Mouse (Mus musculus): ENCODE results near the gene Dusp5. TPM values are rescaled to one million over a fixed set of nuclear protein-coding genes. Genes with fewer than 3 reads are reported as not detected.
"Not testable (repeated sequence)": the region's sequence is repeated elsewhere in the genome, so short reads cannot be mapped to it uniquely, and the experiment has no call there.

The Dusp5 gene
- total and polyA plus RNA-seq, 2 experiments from 2014 or later, result 9.6 to 20.8 TPM

DNA sequence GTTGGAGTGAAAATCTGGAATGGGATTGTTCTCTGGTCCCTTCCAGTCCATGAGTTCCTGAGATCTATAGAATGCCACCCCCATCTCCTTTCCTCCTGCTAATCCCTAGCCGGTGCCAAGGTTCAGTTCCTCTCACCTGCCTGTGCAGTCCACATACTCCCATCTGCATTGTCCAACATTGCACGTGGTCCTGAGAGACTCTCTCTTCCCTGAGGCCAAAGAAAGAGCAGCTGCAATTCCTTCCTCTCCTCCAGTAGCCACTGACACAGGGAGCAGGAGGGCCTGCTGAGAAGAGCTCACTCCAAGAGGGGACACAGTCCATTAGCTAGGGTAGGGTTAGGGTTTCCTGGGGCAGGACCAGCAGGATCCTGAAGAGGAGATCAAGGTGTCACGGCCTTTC is 31.0 kb upstream of the Dusp5 start:
- Histone ChIP-seq H3K4me3 (ENCODE audit: low read depth, low read length) (no peak overlapping the region), H3K4me2 (ENCODE audit: low read depth, low read length) (no peak overlapping the region), H3K9ac (replicated peaks; ENCODE audit: low read depth, low read length) (no peak overlapping the region), H3K36me3 (replicated peaks; ENCODE audit: control insufficient read depth, insufficient read depth, low read length) (no peaks in the 10 kb centered on the region), H3K4me1 (ENCODE audit: control insufficient read depth, insufficient read depth) (peaks cover 23% of the 10 kb centered on the region), H3K27me3 (ENCODE audit: control insufficient read depth, insufficient read depth, low read length) (no peaks in the 10 kb centered on the region), H3K27ac (ENCODE audit: low read depth) (no peak overlapping the region), H3K9me3 (replicated peaks; ENCODE audit: control insufficient read depth, low read length) (no peaks in the 10 kb centered on the region)
- DNase-seq (ENCODE audit: low spot score) (no peak), ATAC-seq (ENCODE audit: insufficient read depth, low read depth) (no peak)
- TF ChIP-seq CTCF (IDR thresholded peaks at IDR 0.05; ENCODE audit: low read depth), result no peak
- TF ChIP-seq EP300 (IDR thresholded peaks at IDR 0.05; ENCODE audit: low read depth), result no peak
- WGBS, result 71% methylated on average over 3 of the region's 3 CpGs

DNA sequence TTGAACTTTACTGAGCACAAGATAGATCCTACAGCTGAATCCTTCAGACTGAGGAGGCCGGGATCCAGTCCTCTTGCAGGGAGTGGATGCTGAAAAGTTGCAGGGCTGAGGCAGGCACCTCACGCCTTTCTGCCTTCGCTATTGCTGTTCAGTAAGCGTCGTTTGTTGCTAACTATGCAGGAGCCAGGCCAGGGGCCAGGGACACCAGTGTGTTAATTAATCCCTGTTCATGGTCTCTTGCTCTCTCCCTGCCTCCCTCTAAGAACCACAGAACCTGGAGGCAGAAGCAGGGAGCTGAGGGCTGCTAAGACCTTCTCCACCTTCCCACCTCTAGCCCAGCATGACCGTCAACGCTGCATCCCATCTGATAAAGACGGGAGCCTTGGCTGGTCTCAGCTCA is 29.9 kb upstream of the Dusp5 start:
- 83% methylated on average over 8 of the region's 8 CpGs for WGBS
- ATAC-seq (ENCODE audit: insufficient read depth, low read depth), result no peak

DNA sequence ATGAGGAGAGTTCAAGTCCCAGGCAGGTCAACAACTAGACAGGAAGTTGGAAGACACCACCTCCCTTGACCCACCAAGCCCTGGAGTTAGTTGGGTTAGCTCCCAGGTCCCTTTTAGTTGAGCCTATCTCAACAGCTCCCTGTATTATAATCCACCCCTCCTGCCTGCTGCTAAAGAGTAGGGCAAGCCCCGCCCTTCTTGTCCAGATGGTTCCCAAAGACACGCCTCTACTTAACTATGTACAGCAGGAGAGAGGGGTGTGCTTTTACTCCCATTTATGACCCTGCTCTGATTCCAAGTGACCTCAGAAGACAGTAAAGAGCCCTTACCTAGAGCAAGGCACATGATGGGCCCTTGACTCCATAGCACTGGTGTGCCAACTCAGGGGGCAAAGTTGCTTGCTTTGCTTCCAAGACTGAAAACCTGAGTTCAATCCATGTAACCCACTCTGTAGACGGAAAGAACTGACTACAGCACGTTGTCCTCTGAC is 29.4 kb upstream of the Dusp5 start:
- Histone ChIP-seq H3K9me3 (replicated peaks; ENCODE audit: control insufficient read depth, low read length) (no peaks in the 10 kb centered on the region), H3K4me2 (ENCODE audit: low read depth, low read length) (no peak overlapping the region), H3K4me3 (ENCODE audit: low read depth, low read length) (no peak overlapping the region), H3K27me3 (ENCODE audit: control insufficient read depth, insufficient read depth, low read length) (no peaks in the 10 kb centered on the region), H3K9ac (replicated peaks; ENCODE audit: low read depth, low read length) (no peak overlapping the region), H3K4me1 (ENCODE audit: control insufficient read depth, insufficient read depth) (peaks cover 26% of the 10 kb centered on the region; the same call in 1 of the 2 replicates), H3K36me3 (replicated peaks; ENCODE audit: control insufficient read depth, insufficient read depth, low read length) (no peaks in the 10 kb centered on the region), H3K27ac (ENCODE audit: low read depth) (no peak overlapping the region)
- DNase-seq (ENCODE audit: low spot score), result no peak
- 90% methylated on average over 4 of the region's 4 CpGs for WGBS
- TF ChIP-seq CTCF (IDR thresholded peaks at IDR 0.05; ENCODE audit: low read depth) (no peak), EP300 (IDR thresholded peaks at IDR 0.05; ENCODE audit: low read depth) (no peak)
- ATAC-seq (ENCODE audit: insufficient read depth, low read depth), result no peak

More for the DNA sequence above, 29.9 kb upstream of the Dusp5 start:
- peaks cover 26% of the 10 kb centered on the region; the same call in 1 of the 2 replicates for H3K4me1 ChIP-seq (ENCODE audit: control insufficient read depth, insufficient read depth)
- H3K27ac ChIP-seq (ENCODE audit: low read depth), result no peak overlapping the region
- TF ChIP-seq CTCF (IDR thresholded peaks at IDR 0.05; ENCODE audit: low read depth) (no peak), EP300 (IDR thresholded peaks at IDR 0.05; ENCODE audit: low read depth) (no peak)
- H3K27me3 ChIP-seq (ENCODE audit: control insufficient read depth, insufficient read depth, low read length), result no peaks in the 10 kb centered on the region
- H3K9me3 ChIP-seq (replicated peaks; ENCODE audit: control insufficient read depth, low read length), result no peaks in the 10 kb centered on the region
- DNase-seq (ENCODE audit: low spot score), result no peak
- no peak overlapping the region for H3K9ac ChIP-seq (replicated peaks; ENCODE audit: low read depth, low read length)
- H3K4me2 ChIP-seq (ENCODE audit: low read depth, low read length), result no peak overlapping the region
- no peaks in the 10 kb centered on the region for H3K36me3 ChIP-seq (replicated peaks; ENCODE audit: control insufficient read depth, insufficient read depth, low read length)
- H3K4me3 ChIP-seq (ENCODE audit: low read depth, low read length), result no peak overlapping the region

DNA sequence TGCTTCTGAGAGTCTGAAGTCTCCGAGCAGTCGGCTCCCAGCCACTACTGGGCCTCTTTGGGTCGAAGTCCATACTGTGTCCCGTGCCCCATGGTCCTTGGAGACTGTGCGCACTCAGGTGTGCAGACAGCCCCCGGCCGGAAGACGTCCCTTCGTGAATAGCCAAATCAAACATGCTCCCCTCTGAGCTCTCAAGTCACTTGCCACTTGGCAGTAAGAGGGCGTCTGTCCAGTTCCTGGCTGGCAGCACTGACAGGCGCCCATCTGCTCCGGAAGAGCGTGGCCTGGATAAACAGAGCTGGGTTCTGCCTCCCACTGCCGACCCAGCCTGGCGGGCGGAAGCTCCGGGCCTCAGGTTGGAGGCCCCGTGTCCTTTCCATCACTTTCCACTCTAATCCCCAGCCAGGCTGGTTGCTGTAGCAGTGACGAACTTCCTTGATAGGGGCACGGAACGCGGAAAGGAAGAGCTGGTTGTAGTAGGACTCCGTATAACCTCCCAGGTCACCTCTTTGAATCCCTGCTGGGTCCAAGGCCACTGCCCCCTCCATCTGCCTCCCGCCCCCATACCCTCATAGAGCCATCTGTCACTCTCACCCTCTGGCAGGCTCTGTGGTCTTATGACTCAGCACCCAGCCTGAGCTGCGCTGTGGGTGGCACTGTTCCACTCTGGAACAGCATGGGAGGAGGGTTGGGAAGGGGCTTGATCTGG is 28.5 kb upstream of the Dusp5 start:
- Histone ChIP-seq H3K4me2 (ENCODE audit: low read depth, low read length) (no peak overlapping the region), H3K9ac (replicated peaks; ENCODE audit: low read depth, low read length) (no peak overlapping the region), H3K4me1 (ENCODE audit: control insufficient read depth, insufficient read depth) (peaks cover 30% of the 10 kb centered on the region), H3K36me3 (replicated peaks; ENCODE audit: control insufficient read depth, insufficient read depth, low read length) (no peaks in the 10 kb centered on the region), H3K9me3 (replicated peaks; ENCODE audit: control insufficient read depth, low read length) (no peaks in the 10 kb centered on the region), H3K4me3 (ENCODE audit: low read depth, low read length) (no peak overlapping the region), H3K27me3 (ENCODE audit: control insufficient read depth, insufficient read depth, low read length) (no peaks in the 10 kb centered on the region), H3K27ac (ENCODE audit: low read depth) (no peak overlapping the region)
- no peak for TF ChIP-seq EP300 (IDR thresholded peaks at IDR 0.05; ENCODE audit: low read depth)
- TF ChIP-seq CTCF (IDR thresholded peaks at IDR 0.05; ENCODE audit: low read depth), result no peak
- DNase-seq (ENCODE audit: low spot score), result no peak
- WGBS, result 55% methylated on average over 25 of the region's 25 CpGs
- ATAC-seq (ENCODE audit: insufficient read depth, low read depth), result peak; percentile 20

DNA sequence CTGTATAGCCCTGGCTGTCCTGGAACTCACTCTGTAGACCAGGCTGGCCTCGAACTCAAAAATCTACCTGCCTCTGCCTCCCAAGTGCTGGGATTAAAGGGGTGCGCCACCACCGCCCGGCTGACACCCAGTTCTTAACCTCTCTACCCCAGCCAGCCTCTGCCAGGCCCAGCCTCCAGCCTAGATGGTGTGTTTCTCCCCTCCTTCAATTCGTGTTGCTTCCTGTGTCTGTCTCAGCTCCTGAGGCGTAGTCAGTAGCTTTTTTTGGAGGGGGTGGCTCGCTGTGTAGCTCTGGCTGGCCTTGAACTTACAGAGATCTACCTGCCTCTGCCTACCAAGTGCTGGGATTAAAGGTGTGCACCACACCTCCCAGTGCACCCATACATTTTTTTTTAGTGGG is 27.7 kb upstream of the Dusp5 start:
- not testable (repeated sequence) for ATAC-seq (ENCODE audit: insufficient read depth, low read depth); H3K9me3 ChIP-seq (replicated peaks; ENCODE audit: control insufficient read depth, low read length); DNase-seq (ENCODE audit: low spot score); H3K4me2 ChIP-seq (ENCODE audit: low read depth, low read length); H3K4me3 ChIP-seq (ENCODE audit: low read depth, low read length); H3K36me3 ChIP-seq (replicated peaks; ENCODE audit: control insufficient read depth, insufficient read depth, low read length); H3K9ac ChIP-seq (replicated peaks; ENCODE audit: low read depth, low read length); H3K27ac ChIP-seq (ENCODE audit: low read depth); H3K27me3 ChIP-seq (ENCODE audit: control insufficient read depth, insufficient read depth, low read length)
- WGBS, result 82% methylated on average over 7 of the region's 7 CpGs
- peaks cover 37% of the 10 kb centered on the region for H3K4me1 ChIP-seq (ENCODE audit: control insufficient read depth, insufficient read depth)

DNA sequence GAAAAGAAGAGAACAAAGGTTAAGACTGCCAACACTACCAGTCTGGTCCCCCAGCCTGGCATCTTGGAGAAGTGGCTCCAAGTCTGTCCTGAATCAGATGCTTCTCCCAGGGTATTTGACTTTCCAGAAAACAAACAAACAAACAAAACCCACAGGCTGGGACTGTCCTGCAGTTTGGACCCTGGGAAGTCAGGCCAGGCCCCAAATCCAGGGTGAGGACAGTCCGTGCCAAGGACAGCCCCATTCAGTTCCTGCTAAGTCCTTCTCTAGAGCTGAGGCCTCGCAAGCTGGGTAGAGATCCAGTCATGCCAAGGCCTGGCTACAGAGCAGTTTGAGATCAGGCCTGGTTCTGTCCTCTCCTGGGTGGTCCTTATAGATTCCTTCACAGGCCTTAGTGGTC is 27.1 kb upstream of the Dusp5 start:
- Histone ChIP-seq H3K4me2 (ENCODE audit: low read depth, low read length) (no peak overlapping the region), H3K27me3 (ENCODE audit: control insufficient read depth, insufficient read depth, low read length) (no peaks in the 10 kb centered on the region), H3K9me3 (replicated peaks; ENCODE audit: control insufficient read depth, low read length) (no peaks in the 10 kb centered on the region), H3K36me3 (replicated peaks; ENCODE audit: control insufficient read depth, insufficient read depth, low read length) (no peaks in the 10 kb centered on the region), H3K4me3 (ENCODE audit: low read depth, low read length) (no peak overlapping the region), H3K27ac (ENCODE audit: low read depth) (no peak overlapping the region), H3K4me1 (ENCODE audit: control insufficient read depth, insufficient read depth) (peaks cover 39% of the 10 kb centered on the region), H3K9ac (replicated peaks; ENCODE audit: low read depth, low read length) (no peak overlapping the region)
- TF ChIP-seq CTCF (IDR thresholded peaks at IDR 0.05; ENCODE audit: low read depth) (no peak), EP300 (IDR thresholded peaks at IDR 0.05; ENCODE audit: low read depth) (no peak)
- WGBS, result 83% methylated on average over 2 of the region's 2 CpGs
- ATAC-seq (ENCODE audit: insufficient read depth, low read depth) (no peak), DNase-seq (ENCODE audit: low spot score) (no peak)

All from heart, postnatal 0 days (tissue).